Mouse (Mus musculus) erythroid progenitor cell, adult 5-6 weeks (primary cell): ENCODE data around the gene Ccdc69. TPM values are rescaled to one million over a fixed set of nuclear protein-coding genes. Genes with fewer than 3 reads are reported as not detected.
"Not testable (repeated sequence)": the region's sequence is repeated elsewhere in the genome, so short reads cannot be mapped to it uniquely, and the experiment has no call there.

ENCODE experiments used
- ATAC-seq: replicated peaks from 2 replicates; pipeline ENCODE4 v1.8.0; 2016; ENCODE audit warnings: moderate number of reproducible peaks, mild to moderate bottlenecking, moderate TSS enrichment, inconsistent platforms; ENCODE audit not compliant: poor library complexity, low FRiP score, severe bottlenecking
- total RNA-seq, 2 experiments: library from RNA; stranded (forward) in 1 of 2; stranded (reverse) in 1 of 2; fragments of 150-400 nt in 1 of 2; fragments of 186-747, 209-891 nt in 1 of 2; gene quantifications; 2 replicates each; pipeline versions ENCODE4 v1.2.3 to v1.2.4; 2015 to 2017; ENCODE audit warnings: low replicate concordance in 2 of 2

Ccdc69 gene
- total RNA-seq (2015; ENCODE audit: low replicate concordance) = 7.1 and 7.2 TPM in 2 replicates
- total RNA-seq (2017; ENCODE audit: low replicate concordance) = 1.5 and 2.1 TPM in 2 replicates

- no peak for ATAC-seq
Observed at GRCm38 (mm10) chr11:55077331-55078231, at the start of gene Ccdc69. Gene Ccdc69 (minus strand): TSS chr11:55078131.

- ATAC-seq = no peak
Observed at GRCm38 (mm10) chr11:55126663-55127062, 48.7 kb upstream of the Ccdc69 start.

GRCm38 (mm10) chr11:55121430-55121829 is 43.5 kb upstream of the Ccdc69 start:
- no peak for ATAC-seq

- ATAC-seq = no peak
Observed at GRCm38 (mm10) chr11:55120821-55121271, 42.9 kb upstream of the Ccdc69 start.

- ATAC-seq = no peak
Observed at GRCm38 (mm10) chr11:55120279-55120678, 42.3 kb upstream of the Ccdc69 start.

- no peak for ATAC-seq
Observed at GRCm38 (mm10) chr11:55117031-55117430, 39.1 kb upstream of the Ccdc69 start.

- no peak for ATAC-seq
Observed at GRCm38 (mm10) chr11:55116004-55116403, 38.1 kb upstream of the Ccdc69 start.

- ATAC-seq = no peak
Observed at GRCm38 (mm10) chr11:55114291-55114690, 36.4 kb upstream of the Ccdc69 start.

GRCm38 (mm10) chr11:55113861-55114250 is 35.9 kb upstream of the Ccdc69 start:
- ATAC-seq = not testable (repeated sequence)

GRCm38 (mm10) chr11:55113209-55113860 is 35.4 kb upstream of the Ccdc69 start:
- no peak for ATAC-seq

GRCm38 (mm10) chr11:55110566-55111169 is 32.7 kb upstream of the Ccdc69 start:
- ATAC-seq = no peak

GRCm38 (mm10) chr11:55109521-55110300 is 31.8 kb upstream of the Ccdc69 start:
- ATAC-seq = no peak

GRCm38 (mm10) chr11:55106636-55107035 is 28.7 kb upstream of the Ccdc69 start:
- no peak for ATAC-seq

- no peak for ATAC-seq
Observed at GRCm38 (mm10) chr11:55105389-55105788, 27.5 kb upstream of the Ccdc69 start.

- ATAC-seq = no peak
Observed at GRCm38 (mm10) chr11:55103229-55103628, 25.3 kb upstream of the Ccdc69 start.

GRCm38 (mm10) chr11:55102015-55102414 is 24.1 kb upstream of the Ccdc69 start:
- no peak for ATAC-seq

GRCm38 (mm10) chr11:55099868-55100267 is 21.9 kb upstream of the Ccdc69 start:
- no peak for ATAC-seq

- ATAC-seq = no peak
Observed at GRCm38 (mm10) chr11:55099019-55099771, 21.3 kb upstream of the Ccdc69 start.
